Mouse (Mus musculus) retina, embryonic 14.5 days (tissue): Measurements from ENCODE around the gene Yif1a.

ENCODE experiments used
- DNase-seq: peaks from one replicate; pipeline ENCODE4 v3.0.0-alpha.2; 2015; ENCODE audit warnings: low spot score

Yif1a gene

DNA sequence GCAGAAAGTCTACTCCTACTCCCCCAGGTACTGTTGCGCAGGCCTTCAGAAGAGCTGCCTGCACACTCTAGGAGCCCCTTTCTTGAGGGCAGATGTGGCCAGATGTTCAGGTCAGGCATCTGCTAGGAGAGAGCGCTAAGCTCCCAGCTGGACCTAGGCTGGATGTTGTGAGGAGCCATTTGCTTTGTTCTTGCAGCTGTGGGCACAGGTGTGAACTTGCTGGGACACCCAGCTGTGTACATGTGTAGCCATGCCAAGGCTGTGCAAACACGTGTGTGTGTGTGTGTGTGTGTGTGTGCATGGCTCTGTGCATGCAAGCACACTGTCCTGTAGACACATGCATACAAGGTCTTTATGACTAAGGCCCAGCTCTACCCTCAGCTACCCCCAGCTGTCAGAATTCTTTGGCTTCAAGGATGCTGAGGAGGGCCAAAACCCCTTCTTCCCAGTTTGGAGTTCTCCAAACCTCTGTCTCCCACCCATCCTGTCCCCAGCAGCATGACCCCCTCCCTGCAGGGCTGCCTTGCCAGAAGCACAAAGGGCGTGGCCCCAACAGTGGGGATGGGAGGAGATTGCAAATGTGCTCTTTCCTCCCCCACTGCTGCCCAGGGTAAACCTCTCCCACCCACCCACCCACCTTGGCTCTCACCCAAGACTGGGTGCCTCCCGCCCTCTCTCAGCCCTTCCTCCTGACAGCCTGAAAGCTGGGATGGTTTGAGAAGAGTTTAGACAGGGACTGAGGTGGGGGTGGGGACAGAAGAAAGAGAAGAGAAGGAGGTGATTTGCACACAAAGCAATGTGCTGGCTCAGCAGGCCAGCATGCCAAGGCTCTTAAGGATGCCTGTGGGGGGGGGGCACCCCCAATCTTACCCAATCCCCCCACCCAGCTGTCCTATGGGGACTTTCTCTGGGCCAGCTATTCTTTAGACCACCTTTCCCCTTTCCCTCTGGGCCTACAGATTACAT lies 27.7 kb upstream of the Yif1a start:
- no peak for DNase-seq

- DNase-seq = no peak
Measured at GRCm38 (mm10) chr19:5062041-5062440, 26.3 kb upstream of the Yif1a start.

GRCm38 (mm10) chr19:5062446-5062845 lies 25.9 kb upstream of the Yif1a start:
- DNase-seq = no peak

GRCm38 (mm10) chr19:5065104-5065503 lies 23.2 kb upstream of the Yif1a start:
- DNase-seq = no peak

DNA sequence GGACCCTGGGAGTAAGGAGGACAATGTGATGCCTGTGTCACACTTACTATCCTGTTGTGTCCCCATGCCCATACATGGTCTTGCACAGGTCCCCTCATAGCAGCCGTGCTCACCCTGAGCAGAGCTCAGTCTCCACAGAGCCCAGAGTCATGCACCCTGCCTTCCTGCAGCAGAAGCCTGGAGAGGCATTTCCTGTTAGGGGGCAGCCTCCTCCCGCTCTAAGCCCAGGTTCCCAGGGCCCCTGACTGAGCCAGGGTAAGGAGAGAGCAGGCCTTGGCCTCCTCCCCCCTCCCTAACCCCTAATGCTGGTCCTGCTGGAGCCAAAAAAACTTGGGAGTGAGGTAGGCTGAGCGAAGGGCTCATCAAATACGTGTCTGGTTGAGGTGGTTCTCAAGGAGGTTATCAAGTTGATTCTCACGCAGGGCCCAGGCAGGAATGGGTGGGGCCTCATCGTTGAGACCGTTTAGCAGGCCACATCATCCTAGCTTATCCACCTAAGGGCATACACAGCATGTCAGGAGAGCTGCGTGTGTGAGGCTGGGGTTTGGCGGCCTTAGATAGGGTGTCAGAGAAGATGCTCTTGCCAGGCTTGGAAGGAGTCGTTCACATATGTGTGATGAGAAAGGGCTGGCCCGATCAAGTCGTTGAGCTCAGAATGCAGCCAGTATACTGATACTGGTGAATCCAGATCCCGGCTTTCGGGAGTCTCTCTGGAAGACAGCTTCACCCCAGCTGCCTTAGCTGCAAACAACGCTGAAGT lies 21.1 kb upstream of the Yif1a start:
- DNase-seq = no peak

- peak; percentile 61 for DNase-seq
Measured at GRCm38 (mm10) chr19:5067867-5068569, 20.3 kb upstream of the Yif1a start, which contains the start of gene Cd248. TSS of gene Cd248 (plus strand) at chr19:5068078.

DNA sequence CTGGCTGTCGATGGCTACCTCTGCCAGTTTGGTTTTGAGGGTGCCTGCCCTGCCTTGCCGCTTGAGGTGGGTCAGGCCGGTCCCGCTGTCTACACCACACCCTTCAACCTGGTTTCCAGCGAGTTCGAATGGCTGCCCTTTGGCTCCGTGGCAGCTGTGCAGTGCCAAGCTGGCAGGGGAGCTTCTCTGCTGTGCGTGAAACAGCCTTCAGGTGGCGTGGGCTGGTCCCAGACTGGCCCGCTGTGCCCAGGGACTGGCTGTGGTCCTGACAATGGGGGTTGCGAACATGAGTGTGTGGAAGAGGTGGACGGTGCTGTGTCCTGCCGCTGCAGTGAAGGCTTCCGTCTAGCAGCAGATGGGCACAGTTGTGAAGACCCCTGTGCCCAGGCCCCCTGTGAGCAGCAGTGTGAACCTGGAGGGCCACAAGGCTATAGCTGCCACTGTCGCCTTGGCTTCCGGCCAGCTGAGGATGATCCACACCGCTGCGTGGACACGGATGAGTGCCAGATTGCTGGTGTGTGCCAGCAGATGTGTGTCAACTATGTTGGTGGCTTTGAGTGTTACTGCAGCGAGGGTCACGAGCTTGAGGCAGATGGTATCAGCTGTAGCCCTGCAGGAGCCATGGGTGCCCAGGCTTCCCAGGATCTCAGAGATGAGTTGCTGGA lies 19.6 kb upstream of the Yif1a start:
- DNase-seq = no peak

DNA sequence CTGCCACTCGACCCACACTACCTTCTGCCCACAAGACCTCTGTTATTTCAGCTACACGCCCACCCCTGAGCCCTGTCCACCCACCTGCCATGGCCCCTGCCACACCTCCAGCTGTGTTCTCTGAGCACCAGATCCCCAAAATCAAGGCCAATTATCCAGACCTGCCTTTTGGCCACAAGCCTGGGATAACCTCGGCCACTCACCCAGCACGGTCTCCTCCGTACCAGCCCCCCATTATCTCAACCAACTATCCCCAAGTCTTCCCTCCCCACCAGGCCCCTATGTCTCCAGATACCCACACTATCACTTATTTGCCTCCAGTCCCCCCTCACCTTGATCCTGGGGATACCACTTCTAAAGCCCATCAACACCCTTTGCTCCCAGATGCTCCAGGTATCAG lies 18.9 kb upstream of the Yif1a start:
- no peak for DNase-seq

- DNase-seq = no peak
Measured at GRCm38 (mm10) chr19:5069978-5070377, 18.4 kb upstream of the Yif1a start.

- no peak for DNase-seq
Measured at GRCm38 (mm10) chr19:5071077-5071476, 17.3 kb upstream of the Yif1a start.

DNA sequence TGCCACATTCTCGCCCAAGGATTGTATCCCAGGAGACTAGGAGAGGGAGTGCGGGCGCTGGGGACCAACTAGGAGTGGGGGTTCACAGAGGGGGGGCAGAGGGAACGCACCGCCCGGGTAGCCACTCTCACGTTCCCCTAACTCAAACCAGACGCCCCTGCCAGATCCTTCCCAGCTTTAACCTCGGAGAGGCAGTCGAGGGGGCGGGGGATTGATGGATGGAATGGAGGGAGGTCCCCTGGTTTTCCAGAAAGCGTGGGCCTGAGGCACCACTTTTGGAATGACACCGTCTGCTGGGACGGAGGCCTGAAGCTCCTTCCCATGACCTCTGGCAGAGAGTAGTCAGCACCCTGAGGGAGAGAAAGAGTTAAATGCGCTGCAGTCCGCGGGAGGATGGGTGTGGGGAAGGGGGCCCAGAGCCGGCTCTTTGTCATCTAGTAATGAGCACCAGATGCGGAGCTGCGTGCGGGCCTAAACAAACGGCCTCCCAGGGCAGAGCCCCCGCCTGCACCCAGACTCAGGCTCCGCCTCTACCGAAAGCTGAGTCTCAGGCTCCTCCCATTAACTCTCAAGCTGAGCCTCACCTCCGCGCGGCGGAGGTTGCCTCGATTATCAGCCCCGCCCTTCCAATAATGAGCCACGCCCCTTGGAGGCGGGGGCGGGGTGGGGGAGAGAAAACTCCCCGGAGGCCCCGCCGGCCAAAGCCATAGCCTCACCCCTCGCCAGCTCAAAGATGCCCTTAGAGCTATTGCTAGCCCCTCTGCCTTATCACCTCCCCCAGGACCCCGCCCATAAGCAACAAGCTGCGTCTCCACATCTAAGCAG lies 16.6 kb upstream of the Yif1a start:
- DNase-seq = peak; percentile 85

DNA sequence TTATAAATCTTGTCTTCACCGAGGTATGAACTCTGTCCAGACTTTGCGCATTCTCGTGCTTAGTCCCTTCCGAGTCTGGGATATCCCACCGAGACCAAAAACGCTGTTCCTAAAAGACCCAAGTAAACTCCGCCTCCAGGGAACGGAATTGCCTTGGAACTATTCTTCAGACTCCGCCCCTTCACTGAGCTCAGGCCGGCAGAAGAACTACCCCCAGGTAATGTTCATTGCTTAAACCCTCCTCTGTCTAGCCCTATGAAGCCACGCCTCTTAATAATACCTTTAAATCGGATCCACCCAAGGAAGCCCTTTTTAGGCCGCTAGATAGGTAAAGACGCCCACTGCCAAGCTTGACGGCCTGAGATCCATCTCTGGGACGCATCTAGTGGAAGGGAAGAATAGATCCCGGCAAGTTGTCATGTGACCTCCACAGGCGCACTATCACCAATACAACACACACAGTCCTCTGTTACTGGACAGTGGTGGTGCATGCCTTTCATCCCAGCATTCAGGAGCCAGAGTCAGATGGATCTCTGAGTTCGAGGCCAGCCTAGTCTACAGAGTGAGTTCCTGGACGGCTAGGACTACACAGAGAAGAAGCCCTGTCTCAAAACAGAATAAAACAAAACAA lies 15.8 kb upstream of the Yif1a start:
- no peak for DNase-seq

DNA sequence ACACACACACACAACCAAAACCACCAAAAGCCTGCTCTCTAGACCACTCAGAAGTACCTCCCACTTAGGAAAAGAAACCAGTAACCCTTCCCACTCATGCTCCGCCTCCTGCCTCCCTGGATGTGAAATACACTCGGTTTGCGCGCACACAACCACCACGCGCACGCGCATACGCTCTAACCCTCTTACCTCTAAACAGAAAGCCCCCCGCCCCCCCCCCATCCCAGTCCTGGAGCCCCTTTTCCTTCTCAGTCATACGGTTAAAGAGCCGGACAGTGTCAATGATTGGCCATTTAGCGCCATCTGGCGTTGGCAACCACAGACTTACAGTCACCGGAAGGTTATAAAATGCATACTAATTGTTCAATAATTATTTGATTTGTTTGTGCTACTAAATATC lies 15.3 kb upstream of the Yif1a start:
- DNase-seq = peak; percentile 86

GRCm38 (mm10) chr19:5073518-5073917 lies 14.8 kb upstream of the Yif1a start:
- no peak for DNase-seq

- no peak for DNase-seq
Measured at GRCm38 (mm10) chr19:5079279-5079678, 9.1 kb upstream of the Yif1a start.

DNA sequence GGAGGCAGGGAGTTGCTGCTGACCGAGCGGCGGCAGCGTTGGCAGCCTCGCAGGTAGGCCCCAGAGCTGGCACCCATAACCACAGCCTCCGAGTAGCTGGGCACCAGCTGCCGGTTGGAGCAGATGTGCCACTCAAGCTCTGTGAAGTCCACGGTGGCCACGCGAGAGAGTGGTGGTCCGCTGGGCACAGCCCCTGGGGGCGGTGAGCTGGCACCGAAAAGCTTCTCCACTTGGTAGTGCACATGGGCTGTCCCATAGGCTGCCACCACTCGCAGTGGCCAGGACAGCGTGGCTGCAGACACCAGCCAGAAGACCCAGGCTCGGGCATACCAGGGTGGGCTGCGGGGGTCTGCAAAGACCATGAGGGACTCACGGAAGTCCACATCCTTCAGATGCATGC lies 6.3 kb upstream of the Yif1a start:
- no peak for DNase-seq

GRCm38 (mm10) chr19:5082596-5082995 lies 5.7 kb upstream of the Yif1a start:
- DNase-seq = no peak

DNA sequence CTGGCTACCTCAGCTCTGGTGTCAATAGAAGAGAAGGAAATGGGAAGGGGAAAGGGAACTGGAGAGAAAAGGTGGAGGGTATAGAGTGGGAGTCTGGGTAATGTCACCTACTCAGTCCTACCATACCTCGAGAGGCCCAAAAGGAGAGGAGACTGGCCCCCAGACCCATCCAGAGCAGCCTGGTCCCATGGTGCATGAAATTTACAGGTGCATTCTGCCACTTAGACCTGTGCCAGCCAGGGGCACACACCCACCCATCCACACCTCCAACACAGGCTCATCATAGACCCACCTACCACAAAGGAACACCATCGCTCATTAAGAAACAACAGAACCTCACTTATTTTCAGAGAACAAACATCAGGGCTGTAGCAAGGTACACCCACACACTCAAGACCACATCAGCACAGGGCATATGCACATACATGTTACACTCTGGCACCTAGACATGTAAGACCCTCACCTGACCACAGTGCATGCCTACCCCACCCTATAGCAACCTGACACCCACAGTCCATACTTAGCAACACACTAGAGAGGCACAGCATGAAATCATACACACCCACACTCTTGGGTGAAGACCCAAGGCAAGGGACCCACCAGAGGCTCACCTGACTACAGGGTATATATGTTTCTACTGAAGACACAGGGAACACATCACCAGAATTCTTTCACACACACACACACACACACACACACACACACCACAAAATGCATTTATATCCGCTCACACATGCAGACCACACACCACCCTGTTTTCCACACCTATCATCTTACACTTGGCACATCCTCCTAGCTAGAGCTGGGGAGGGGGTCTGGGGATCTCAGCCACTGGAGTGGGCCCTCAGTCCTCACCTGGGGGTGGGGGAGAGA lies 4.1 kb upstream of the Yif1a start:
- DNase-seq = no peak

- DNase-seq = no peak
Measured at GRCm38 (mm10) chr19:5084834-5085144, 3.5 kb upstream of the Yif1a start.
